Mouse (Mus musculus): Measurements from ENCODE around the gene Olfr1052.
"Not testable (repeated sequence)": the region's sequence is repeated elsewhere in the genome, so short reads cannot be mapped to it uniquely, and the experiment has no call there.

Gene Olfr1052

DNA sequence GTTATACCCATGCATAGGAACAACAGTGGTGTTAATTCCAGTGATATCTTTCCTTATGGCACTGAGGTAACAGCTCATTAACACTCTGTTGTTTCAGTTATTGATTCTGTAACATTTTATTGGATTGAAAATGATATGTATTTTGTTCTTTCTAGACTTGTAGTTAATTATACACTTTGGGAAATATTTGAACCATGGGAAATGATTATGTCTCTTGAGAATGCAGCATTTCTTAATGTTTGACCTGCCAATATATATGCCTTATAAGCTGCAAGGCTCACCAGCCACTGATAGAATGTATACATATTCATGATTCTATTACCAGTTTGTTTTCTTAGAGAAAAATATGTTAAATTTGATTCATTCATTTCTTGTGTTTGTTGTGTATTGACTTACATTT is at the start of gene Olfr1052:
TSS of gene Olfr1052 (plus strand) at position 301 of the 400 bp plus-strand sequence.
- DNase-seq (ENCODE audit: low spot score in 2 of 2): no peak

DNA sequence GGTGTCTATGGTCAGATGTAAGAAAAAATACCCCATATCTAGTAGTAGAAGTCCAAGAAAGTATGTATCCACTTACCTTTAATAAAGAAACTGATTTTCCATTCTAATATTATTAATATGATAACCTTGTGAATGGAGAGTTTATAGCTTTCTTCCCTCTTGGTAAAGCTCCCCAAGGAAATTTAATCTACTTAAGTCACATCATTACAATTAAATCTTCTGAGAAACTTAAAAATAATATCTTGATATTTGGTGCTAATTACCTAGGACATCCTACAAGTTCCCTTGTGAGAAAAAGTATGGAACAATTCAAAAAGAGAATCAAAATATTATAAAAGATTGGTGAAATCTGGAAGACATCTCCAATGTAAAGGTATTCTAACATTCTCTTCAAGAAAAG is 34.0 kb upstream of the Olfr1052 start, which contains the start of gene Olfr1049:
TSS of gene Olfr1049 (minus strand) at position 101 of the 400 bp plus-strand sequence.
- not testable (repeated sequence) for DNase-seq (ENCODE audit: low spot score in 2 of 2)

DNA sequence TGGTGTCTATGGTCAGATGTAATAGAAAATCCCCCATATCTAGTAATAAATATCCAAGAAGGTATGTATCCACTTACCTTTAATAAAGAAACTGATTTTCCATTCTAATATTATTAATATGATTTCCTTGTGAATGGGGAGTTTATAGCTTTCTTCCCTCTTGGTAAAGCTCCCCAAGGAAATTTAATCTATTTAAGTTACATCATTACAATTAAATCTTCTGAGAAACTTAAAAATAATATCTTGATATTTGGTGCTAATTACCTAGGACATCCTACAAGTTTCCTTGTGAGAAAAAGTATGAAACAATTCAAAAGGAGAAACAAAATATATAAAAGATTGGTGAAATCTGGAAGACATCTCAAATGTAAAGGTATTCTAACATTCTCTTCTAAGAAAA is 13.3 kb upstream of the Olfr1052 start, which contains the start of gene Olfr1051:
TSS of gene Olfr1051 (minus strand) at position 101 of the 400 bp plus-strand sequence.
- DNase-seq (ENCODE audit: low spot score in 2 of 2): not testable (repeated sequence)

DNA sequence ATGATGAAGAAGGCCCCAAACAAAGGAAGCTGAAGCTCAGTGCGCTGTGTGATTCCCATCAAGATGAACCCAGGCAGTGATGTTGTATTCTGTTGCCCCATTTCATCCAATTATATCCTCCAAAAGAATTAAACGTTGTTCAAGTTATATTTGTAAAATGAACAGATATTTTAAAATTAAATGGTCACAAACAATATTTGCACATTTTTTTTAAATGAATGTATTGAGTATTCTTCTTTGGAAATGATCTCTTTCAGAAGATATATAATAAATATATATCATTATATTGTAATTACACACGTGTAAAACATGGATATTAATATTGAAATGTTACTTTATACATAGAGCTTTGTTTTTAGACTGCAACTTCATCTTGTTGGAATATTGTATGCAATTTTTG is 22.9 kb downstream of the Olfr1052 start, which contains the start of gene Olfr1053:
TSS of gene Olfr1053 (minus strand) at position 101 of the 400 bp plus-strand sequence.
- no peak for DNase-seq (ENCODE audit: low spot score in 2 of 2)

DNA sequence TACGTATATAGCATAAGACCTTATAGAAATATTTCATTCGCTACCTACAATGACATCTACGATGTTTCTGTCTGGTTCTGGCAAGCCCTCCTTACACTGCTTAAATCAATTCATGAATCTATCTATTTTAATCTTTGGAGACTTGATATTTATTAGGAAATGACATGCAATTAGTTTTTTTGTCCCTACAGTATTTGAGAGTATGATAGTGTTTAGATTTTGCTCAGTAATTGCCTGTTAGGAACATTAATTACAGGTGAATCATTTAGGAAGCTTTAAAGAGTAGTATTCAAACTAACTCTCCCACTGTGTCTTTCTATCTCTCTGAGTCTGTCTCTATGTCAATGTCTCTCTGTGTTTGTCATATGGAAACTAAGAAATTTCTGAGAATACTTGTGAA is 43.1 kb downstream of the Olfr1052 start, which contains the start of gene Olfr1054:
TSS of gene Olfr1054 (minus strand) at position 101 of the 400 bp plus-strand sequence.
- no peak for DNase-seq (ENCODE audit: low spot score in 2 of 2)

Measured in heart, adult 9 months (tissue).